Mouse (Mus musculus): ENCODE results near the gene Oosp1. TPM values are rescaled to one million over a fixed set of nuclear protein-coding genes. Genes with fewer than 3 reads are reported as not detected.

The Oosp1 gene
- not detected in 2 replicates for polyA plus RNA-seq (2015; fragmentation: Nextera tagmentation; extraction: Ambion mirVana)

DNA sequence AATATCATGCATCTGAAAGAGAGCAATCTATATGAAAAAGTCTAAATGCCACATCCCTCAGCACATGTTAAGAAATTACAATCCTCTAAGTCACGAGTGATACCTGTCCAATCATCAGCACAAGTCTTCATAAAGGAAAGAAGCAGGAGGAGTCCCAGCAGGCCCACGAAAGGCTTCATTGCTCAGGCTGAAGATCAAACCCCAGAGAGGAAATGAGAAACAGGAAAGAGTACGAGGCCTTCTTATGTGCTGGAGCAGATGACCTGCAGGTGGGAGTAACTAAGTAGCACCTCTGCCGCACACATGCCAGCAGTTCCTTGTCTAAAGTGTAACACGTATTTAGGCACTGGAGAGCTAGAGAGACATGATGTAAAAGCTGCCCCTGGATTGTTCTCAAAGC, at the start of gene Oosp1:
Gene Oosp1, minus strand, starts transcription at position 312 of the 400 bp plus-strand sequence.
- Histone ChIP-seq H3K9ac (ENCODE audit: low read depth, low read length) (no peak within 1 kb of the TSS), H3K27ac (ENCODE audit: low read length) (no peak within 1 kb of the TSS), H3K4me3 (ENCODE audit: low read length) (no peak within 1 kb of the TSS), H3K27me3 (replicated peaks; ENCODE audit: control insufficient read depth, insufficient read depth, low read length) (no peaks in the 10 kb centered on the region), H3K4me1 (ENCODE audit: control insufficient read depth, insufficient read depth, low read length) (no peaks in the 10 kb centered on the region), H3K36me3 (ENCODE audit: control insufficient read depth, insufficient read depth, low read length) (no peaks in the 10 kb centered on the region), H3K4me2 (ENCODE audit: low read depth, low read length) (no peak within 1 kb of the TSS), H3K9me3 (ENCODE audit: control insufficient read depth, low read length) (no peaks in the 10 kb centered on the region)
- WGBS = 74% methylated on average over 5 of the region's 5 CpGs
- no peak for ATAC-seq

GRCm38 (mm10) chr19:11736455-11736854, 45.5 kb upstream of the Oosp1 start:
- no peak overlapping the region for H3K4me3 ChIP-seq (ENCODE audit: low read length)
- no peak overlapping the region for H3K9ac ChIP-seq (ENCODE audit: low read depth, low read length)
- no peak for ATAC-seq
- no peak overlapping the region for H3K27ac ChIP-seq (ENCODE audit: low read length)
- no peaks in the 10 kb centered on the region for H3K27me3 ChIP-seq (replicated peaks; ENCODE audit: control insufficient read depth, insufficient read depth, low read length)
- no peaks in the 10 kb centered on the region for H3K4me1 ChIP-seq (ENCODE audit: control insufficient read depth, insufficient read depth, low read length)
- H3K9me3 ChIP-seq (ENCODE audit: control insufficient read depth, low read length) = no peaks in the 10 kb centered on the region
- 23% methylated on average over 1 of the region's 1 CpGs for WGBS
- H3K4me2 ChIP-seq (ENCODE audit: low read depth, low read length) = no peak overlapping the region
- H3K36me3 ChIP-seq (ENCODE audit: control insufficient read depth, insufficient read depth, low read length) = no peaks in the 10 kb centered on the region

DNA sequence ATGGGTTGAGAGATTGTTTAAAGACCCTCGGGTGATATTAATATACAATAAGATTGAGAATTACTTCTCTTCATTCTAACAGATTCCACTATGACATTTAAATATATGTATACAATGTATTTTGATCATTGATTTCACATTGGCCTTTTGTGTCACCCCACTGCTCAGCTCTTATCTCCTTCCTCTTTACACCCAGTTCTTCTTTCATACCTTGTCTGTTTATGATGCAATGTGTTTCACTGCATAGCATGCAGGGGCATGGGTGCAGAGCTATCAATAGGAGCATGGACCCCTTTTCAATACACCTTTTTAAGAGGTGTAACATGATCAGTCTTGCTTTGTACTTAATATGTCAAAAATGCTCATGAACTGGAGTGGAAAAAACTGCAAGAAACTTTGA, 39.3 kb upstream of the Oosp1 start:
- no peak for ATAC-seq
- Histone ChIP-seq H3K27ac (ENCODE audit: low read length) (no peak overlapping the region), H3K4me3 (ENCODE audit: low read length) (no peak overlapping the region), H3K4me2 (ENCODE audit: low read depth, low read length) (no peak overlapping the region), H3K9ac (ENCODE audit: low read depth, low read length) (no peak overlapping the region), H3K27me3 (replicated peaks; ENCODE audit: control insufficient read depth, insufficient read depth, low read length) (no peaks in the 10 kb centered on the region), H3K9me3 (ENCODE audit: control insufficient read depth, low read length) (no peaks in the 10 kb centered on the region), H3K36me3 (ENCODE audit: control insufficient read depth, insufficient read depth, low read length) (no peaks in the 10 kb centered on the region), H3K4me1 (ENCODE audit: control insufficient read depth, insufficient read depth, low read length) (no peaks in the 10 kb centered on the region)
- 71% methylated on average over 1 of the region's 1 CpGs for WGBS

- Histone ChIP-seq H3K27me3 (replicated peaks; ENCODE audit: control insufficient read depth, insufficient read depth, low read length) (no peaks in the 10 kb centered on the region), H3K36me3 (ENCODE audit: control insufficient read depth, insufficient read depth, low read length) (no peaks in the 10 kb centered on the region), H3K4me2 (ENCODE audit: low read depth, low read length) (no peak overlapping the region), H3K9ac (ENCODE audit: low read depth, low read length) (no peak overlapping the region), H3K27ac (ENCODE audit: low read length) (no peak overlapping the region), H3K4me3 (ENCODE audit: low read length) (no peak overlapping the region), H3K4me1 (ENCODE audit: control insufficient read depth, insufficient read depth, low read length) (no peaks in the 10 kb centered on the region), H3K9me3 (ENCODE audit: control insufficient read depth, low read length) (no peaks in the 10 kb centered on the region)
- no peak for ATAC-seq
- WGBS = 93% methylated on average over 5 of the region's 5 CpGs
Measured at GRCm38 (mm10) chr19:11727304-11727703, 36.4 kb upstream of the Oosp1 start.

DNA sequence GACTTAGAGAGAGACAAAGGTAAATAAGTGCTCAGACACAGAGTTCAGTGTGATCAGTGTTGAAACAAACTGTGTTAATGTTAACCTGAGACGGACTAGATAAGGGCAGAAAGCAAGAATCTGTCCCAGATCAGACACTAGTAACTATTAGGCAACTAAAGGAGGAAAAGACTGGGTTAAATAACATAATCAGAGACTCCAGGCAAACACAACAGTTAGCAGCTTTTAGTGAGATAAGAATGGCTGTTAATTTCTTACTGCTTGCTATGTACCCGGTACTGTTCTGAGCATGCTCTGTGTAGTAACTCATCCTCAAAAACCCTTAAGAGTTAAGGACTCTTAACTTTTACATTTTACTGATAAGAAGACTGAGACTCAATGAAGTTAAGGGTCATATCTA, 35.0 kb upstream of the Oosp1 start:
- Histone ChIP-seq H3K4me1 (ENCODE audit: control insufficient read depth, insufficient read depth, low read length) (no peaks in the 10 kb centered on the region), H3K4me2 (ENCODE audit: low read depth, low read length) (no peak overlapping the region), H3K27ac (ENCODE audit: low read length) (no peak overlapping the region), H3K27me3 (replicated peaks; ENCODE audit: control insufficient read depth, insufficient read depth, low read length) (no peaks in the 10 kb centered on the region), H3K9me3 (ENCODE audit: control insufficient read depth, low read length) (no peaks in the 10 kb centered on the region), H3K36me3 (ENCODE audit: control insufficient read depth, insufficient read depth, low read length) (no peaks in the 10 kb centered on the region), H3K4me3 (ENCODE audit: low read length) (no peak overlapping the region), H3K9ac (ENCODE audit: low read depth, low read length) (no peak overlapping the region)
- 61% methylated on average over 2 of the region's 2 CpGs for WGBS
- ATAC-seq = no peak

DNA sequence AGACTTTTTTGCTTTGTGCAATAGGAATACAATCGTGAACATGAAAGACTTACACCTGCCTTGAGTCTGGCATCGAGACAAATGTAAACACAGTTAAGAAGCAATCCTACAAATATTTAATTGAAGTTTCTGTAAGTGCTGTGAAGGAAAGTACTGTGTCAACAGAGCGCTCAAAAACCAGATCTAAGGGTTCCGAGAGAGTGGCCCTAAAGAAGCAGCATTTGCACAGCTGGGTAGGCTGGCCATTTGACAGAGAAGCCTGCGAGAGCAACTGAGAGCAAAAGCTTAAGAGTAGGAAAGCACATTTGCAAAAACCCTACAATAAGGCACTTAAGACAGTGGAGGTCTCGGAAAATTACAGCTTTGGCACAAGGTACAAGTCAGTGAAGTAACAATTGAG, 33.3 kb upstream of the Oosp1 start:
- no peak overlapping the region for H3K9ac ChIP-seq (ENCODE audit: low read depth, low read length)
- no peaks in the 10 kb centered on the region for H3K27me3 ChIP-seq (replicated peaks; ENCODE audit: control insufficient read depth, insufficient read depth, low read length)
- no peaks in the 10 kb centered on the region for H3K9me3 ChIP-seq (ENCODE audit: control insufficient read depth, low read length)
- H3K4me1 ChIP-seq (ENCODE audit: control insufficient read depth, insufficient read depth, low read length) = no peaks in the 10 kb centered on the region
- ATAC-seq = no peak
- 38% methylated on average over 6 of the region's 6 CpGs for WGBS
- no peak overlapping the region for H3K4me2 ChIP-seq (ENCODE audit: low read depth, low read length)
- H3K36me3 ChIP-seq (ENCODE audit: control insufficient read depth, insufficient read depth, low read length) = no peaks in the 10 kb centered on the region
- no peak overlapping the region for H3K4me3 ChIP-seq (ENCODE audit: low read length)
- no peak overlapping the region for H3K27ac ChIP-seq (ENCODE audit: low read length)

DNA sequence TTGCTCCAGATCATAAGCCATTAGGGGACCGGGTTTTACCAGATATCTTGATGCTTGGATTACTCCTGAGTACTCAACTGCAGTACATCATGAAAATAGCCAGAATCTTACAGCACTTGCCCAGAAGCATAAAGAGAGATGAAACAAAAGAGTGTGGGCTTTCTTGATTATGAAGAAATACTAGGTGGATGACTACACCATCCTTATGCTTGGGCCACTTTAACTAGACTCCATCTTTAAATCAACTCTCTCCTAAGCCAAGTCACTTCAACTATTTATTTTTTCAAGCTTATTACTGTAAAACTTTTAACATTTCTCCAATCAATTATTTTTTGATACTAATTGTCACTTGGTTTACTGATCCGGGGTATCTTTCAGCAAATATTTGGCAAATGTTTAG, 32.9 kb upstream of the Oosp1 start:
- no peaks in the 10 kb centered on the region for H3K36me3 ChIP-seq (ENCODE audit: control insufficient read depth, insufficient read depth, low read length)
- no peaks in the 10 kb centered on the region for H3K9me3 ChIP-seq (ENCODE audit: control insufficient read depth, low read length)
- 73% methylated on average over 2 of the region's 2 CpGs for WGBS
- H3K27ac ChIP-seq (ENCODE audit: low read length) = no peak overlapping the region
- ATAC-seq = no peak
- H3K4me3 ChIP-seq (ENCODE audit: low read length) = no peak overlapping the region
- H3K9ac ChIP-seq (ENCODE audit: low read depth, low read length) = no peak overlapping the region
- no peaks in the 10 kb centered on the region for H3K4me1 ChIP-seq (ENCODE audit: control insufficient read depth, insufficient read depth, low read length)
- H3K27me3 ChIP-seq (replicated peaks; ENCODE audit: control insufficient read depth, insufficient read depth, low read length) = no peaks in the 10 kb centered on the region
- no peak overlapping the region for H3K4me2 ChIP-seq (ENCODE audit: low read depth, low read length)

DNA sequence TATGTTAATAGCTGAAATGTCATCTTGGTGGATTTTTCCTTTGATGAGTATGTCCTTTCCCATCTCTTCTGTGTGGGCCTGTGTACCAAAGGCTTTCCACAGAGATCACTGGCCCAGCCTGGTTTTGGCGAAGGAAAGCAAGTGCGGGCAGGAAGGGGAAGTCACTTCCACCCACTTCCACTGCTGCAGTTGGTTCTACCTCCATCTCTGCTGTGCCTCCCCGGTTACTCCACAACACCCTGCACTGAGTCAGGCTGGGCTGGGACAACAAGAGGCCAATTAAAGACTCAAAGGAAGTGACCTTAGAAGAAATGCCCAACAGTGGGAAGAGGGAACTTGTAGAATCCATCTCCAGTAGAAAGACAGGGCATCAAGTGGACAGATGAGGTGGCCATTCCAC, 29.1 kb upstream of the Oosp1 start:
- Histone ChIP-seq H3K4me2 (ENCODE audit: low read depth, low read length) (no peak overlapping the region), H3K27ac (ENCODE audit: low read length) (no peak overlapping the region), H3K9me3 (ENCODE audit: control insufficient read depth, low read length) (no peaks in the 10 kb centered on the region), H3K9ac (ENCODE audit: low read depth, low read length) (no peak overlapping the region), H3K4me3 (ENCODE audit: low read length) (no peak overlapping the region), H3K4me1 (ENCODE audit: control insufficient read depth, insufficient read depth, low read length) (no peaks in the 10 kb centered on the region), H3K36me3 (ENCODE audit: control insufficient read depth, insufficient read depth, low read length) (no peaks in the 10 kb centered on the region), H3K27me3 (replicated peaks; ENCODE audit: control insufficient read depth, insufficient read depth, low read length) (no peaks in the 10 kb centered on the region)
- WGBS = 92% methylated on average over 3 of the region's 3 CpGs
- ATAC-seq = no peak

DNA sequence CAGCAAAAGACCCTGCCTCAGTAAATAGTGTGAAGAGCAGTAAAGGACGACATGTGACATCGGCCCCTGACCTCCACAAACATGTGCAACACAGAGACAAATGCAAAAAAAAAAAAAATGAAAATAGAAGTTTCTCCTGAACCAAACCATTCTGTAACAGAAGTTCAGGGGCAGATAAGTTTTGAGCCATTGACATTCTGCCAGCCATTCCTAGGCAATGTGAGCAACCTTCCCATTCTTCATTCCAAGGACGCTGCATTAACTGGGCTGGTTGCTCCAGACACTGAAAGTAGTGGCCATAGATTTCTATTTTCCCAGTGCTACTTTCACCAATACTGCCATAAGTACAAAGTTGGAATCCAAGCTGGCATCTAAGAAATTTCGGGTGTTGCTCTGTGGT, 21.5 kb upstream of the Oosp1 start:
- H3K9ac ChIP-seq (ENCODE audit: low read depth, low read length) = no peak overlapping the region
- H3K4me2 ChIP-seq (ENCODE audit: low read depth, low read length) = no peak overlapping the region
- no peak for ATAC-seq
- no peak overlapping the region for H3K4me3 ChIP-seq (ENCODE audit: low read length)
- 80% methylated on average over 4 of the region's 4 CpGs for WGBS
- H3K4me1 ChIP-seq (ENCODE audit: control insufficient read depth, insufficient read depth, low read length) = no peaks in the 10 kb centered on the region
- H3K27me3 ChIP-seq (replicated peaks; ENCODE audit: control insufficient read depth, insufficient read depth, low read length) = no peaks in the 10 kb centered on the region
- H3K27ac ChIP-seq (ENCODE audit: low read length) = no peak overlapping the region
- H3K9me3 ChIP-seq (ENCODE audit: control insufficient read depth, low read length) = no peaks in the 10 kb centered on the region
- no peaks in the 10 kb centered on the region for H3K36me3 ChIP-seq (ENCODE audit: control insufficient read depth, insufficient read depth, low read length)

DNA sequence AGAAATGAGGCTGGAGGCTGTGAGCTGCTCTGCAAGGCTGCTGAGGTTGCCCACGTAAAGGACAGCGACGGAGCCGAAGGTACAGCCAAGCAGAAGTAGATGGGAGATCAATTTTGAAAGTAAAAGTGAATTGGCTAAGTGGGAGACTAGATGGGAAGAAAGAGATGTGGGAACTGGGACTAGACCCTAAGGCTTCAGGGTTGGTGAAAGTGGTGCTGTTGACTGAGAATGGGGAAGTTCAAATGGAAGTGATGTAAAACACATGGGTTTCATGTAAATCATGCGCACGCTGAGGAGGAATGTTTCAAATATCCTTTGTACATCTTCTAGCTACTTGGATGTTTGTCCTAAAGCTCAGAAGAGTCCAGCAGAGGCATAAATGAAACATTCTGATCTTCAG, 7.4 kb upstream of the Oosp1 start:
- Histone ChIP-seq H3K4me1 (ENCODE audit: control insufficient read depth, insufficient read depth, low read length) (no peaks in the 10 kb centered on the region), H3K36me3 (ENCODE audit: control insufficient read depth, insufficient read depth, low read length) (no peaks in the 10 kb centered on the region), H3K9me3 (ENCODE audit: control insufficient read depth, low read length) (no peaks in the 10 kb centered on the region), H3K9ac (ENCODE audit: low read depth, low read length) (no peak overlapping the region), H3K27me3 (replicated peaks; ENCODE audit: control insufficient read depth, insufficient read depth, low read length) (no peaks in the 10 kb centered on the region), H3K4me2 (ENCODE audit: low read depth, low read length) (no peak overlapping the region), H3K27ac (ENCODE audit: low read length) (no peak overlapping the region), H3K4me3 (ENCODE audit: low read length) (no peak overlapping the region)
- ATAC-seq = no peak
- 86% methylated on average over 6 of the region's 6 CpGs for WGBS

All from intestine, embryonic 16.5 days (tissue).